Mouse (Mus musculus): Measurements from ENCODE around the gene Tbkbp1.

DNA sequence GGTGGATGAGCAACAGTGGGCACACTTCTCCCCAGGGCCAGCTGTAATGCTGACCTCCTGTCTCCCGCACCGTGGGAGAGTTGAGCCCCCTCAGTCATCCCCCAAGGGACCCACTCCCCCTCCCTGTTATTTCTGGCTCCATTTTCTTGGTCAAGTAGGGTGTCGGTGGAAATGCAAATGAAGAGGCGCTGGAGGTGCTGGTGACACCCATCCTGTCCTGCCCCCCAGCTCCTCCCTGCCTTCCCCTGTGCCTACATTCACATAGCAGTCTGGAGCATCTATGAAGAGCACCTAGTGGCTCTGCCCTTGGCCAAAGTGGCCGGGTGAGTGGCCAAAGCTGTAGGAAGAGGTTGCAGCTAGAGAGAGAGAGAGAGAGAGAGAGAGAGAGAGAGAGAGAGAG, 18.0 kb downstream of the Tbkbp1 start:
- no peak for TF ChIP-seq POLR2A (IDR thresholded peaks at IDR 0.05; ENCODE audit: borderline replicate concordance, insufficient read depth, low read length)
- TF ChIP-seq CTCF (IDR thresholded peaks at IDR 0.05; ENCODE audit: borderline replicate concordance, insufficient read depth, low read depth, low read length), result no peak
